10 mouse cellular contexts compared by ENCODE assay signal in the genomic region with DNA sequence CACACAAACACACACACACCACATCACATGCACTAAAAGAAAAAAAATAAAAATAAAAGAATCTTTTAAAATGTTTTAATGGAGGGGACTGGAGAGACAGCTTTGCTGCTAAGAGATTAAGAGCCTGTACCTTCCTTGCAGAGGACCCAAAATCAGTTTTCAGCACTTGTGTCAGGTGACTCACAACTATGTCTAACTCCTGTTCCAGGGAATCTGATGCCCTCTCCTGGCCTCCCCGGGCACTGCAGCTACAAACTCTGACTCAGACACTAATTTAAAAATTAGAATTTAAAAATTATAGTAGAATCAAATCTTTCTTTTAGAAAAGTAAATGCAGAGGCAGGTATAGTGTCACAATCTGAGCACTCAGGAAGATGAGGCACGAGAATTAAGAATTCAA. TPM values are rescaled to one million over a fixed set of nuclear protein-coding genes. Genes with fewer than 3 reads are reported as not detected.
DNase-seq lines count a peak whose midpoint lies in the region; ATAC-seq and TF ChIP-seq lines count a peak whose summit lies in the region.
"Had no signal": no experiment of that assay in that cellular context is flagged by ENCODE, and none has a peak within 500 bp of the region (broad histone marks: within the 10 kb centered on the region; RNA-seq: fewer than 3 reads in every experiment).

No protein-coding gene starts in this region.

- no peaks in the 10 kb centered on the region for H3K9me3 ChIP-seq in intestine, postnatal 0 days (ENCODE audit: control insufficient read depth)
- H3K9me3 ChIP-seq in intestine, embryonic 16.5 days (ENCODE audit: control insufficient read depth, low read length), result no peaks in the 10 kb centered on the region; the same call in 1 of the 2 replicates
- H3K9me3 ChIP-seq in ES-E14 (ENCODE audit: control insufficient read depth, insufficient read depth, low read depth, low read length), result no peaks in the 10 kb centered on the region
- H3K9me3 ChIP-seq in stomach, postnatal 0 days (ENCODE audit: control insufficient read depth, low read length), result no peaks in the 10 kb centered on the region
- no peaks in the 10 kb centered on the region for H3K9me3 ChIP-seq in hindbrain, embryonic 14.5 days (ENCODE audit: control insufficient read depth, low read length)
- H3K9me3 ChIP-seq: embryonic facial prominence, embryonic 15.5 days; limb, embryonic 13.5 days had no signal

- peak; percentile 76 to 82 for DNase-seq in B cell, adult 2 months
- peak; percentile 27 for DNase-seq in ES-E14 (ENCODE audit: low read depth, low spot score)
- peak; percentile 15 for DNase-seq in kidney, postnatal 14 days
- peak; percentile 52 for DNase-seq in stomach, postnatal 0 days (ENCODE audit: low spot score)
- DNase-seq in right cerebral cortex, postnatal 25 days, result no peak
- no peak for DNase-seq in hindbrain, embryonic 14.5 days (ENCODE audit: low spot score)

- no peaks in the 10 kb centered on the region for H3K4me1 ChIP-seq in intestine, postnatal 0 days (replicated peaks; ENCODE audit: control insufficient read depth, insufficient read depth, low read length)
- H3K4me1 ChIP-seq in intestine, embryonic 16.5 days (ENCODE audit: control insufficient read depth, insufficient read depth, low read length), result no peaks in the 10 kb centered on the region
- H3K4me1 ChIP-seq in ES-E14 (ENCODE audit: control insufficient read depth in 2 of 2, insufficient read depth in 2 of 2, low read length in 2 of 2, poor library complexity in 1 of 2), result no peaks in the 10 kb centered on the region
- H3K4me1 ChIP-seq in stomach, postnatal 0 days (replicated peaks; ENCODE audit: control insufficient read depth, insufficient read depth), result no peaks in the 10 kb centered on the region
- H3K4me1 ChIP-seq in hindbrain, embryonic 14.5 days (replicated peaks; ENCODE audit: control insufficient read depth, insufficient read depth, low read length), result no peaks in the 10 kb centered on the region
- H3K4me1 ChIP-seq: embryonic facial prominence, embryonic 15.5 days; limb, embryonic 13.5 days had no signal

- no peak overlapping the region for H3K4me3 ChIP-seq in intestine, postnatal 0 days (ENCODE audit: low read depth, low read length)
- H3K4me3 ChIP-seq in intestine, embryonic 16.5 days (ENCODE audit: low read length), result no peak overlapping the region
- no peak overlapping the region for H3K4me3 ChIP-seq in ES-E14 (ENCODE audit: insufficient read depth in 1 of 2, low read depth in 1 of 2, low read length in 2 of 2, poor library complexity in 1 of 2, severe bottlenecking in 1 of 2)
- H3K4me3 ChIP-seq in stomach, postnatal 0 days (ENCODE audit: low read depth, low read length), result no peak overlapping the region
- no peak overlapping the region for H3K4me3 ChIP-seq in hindbrain, embryonic 14.5 days (replicated peaks; ENCODE audit: low read length)
- H3K4me3 ChIP-seq: embryonic facial prominence, embryonic 15.5 days; limb, embryonic 13.5 days had no signal

- H3K27ac ChIP-seq in intestine, postnatal 0 days (ENCODE audit: low read depth, low read length), result no peak overlapping the region
- H3K27ac ChIP-seq in intestine, embryonic 16.5 days (ENCODE audit: low read length), result no peak overlapping the region
- H3K27ac ChIP-seq in ES-E14 (ENCODE audit: insufficient read depth, low read depth, low read length, poor library complexity, severe bottlenecking), result no peak overlapping the region
- H3K27ac ChIP-seq in stomach, postnatal 0 days (replicated peaks), result no peak overlapping the region
- H3K27ac ChIP-seq in hindbrain, embryonic 14.5 days, result no peak overlapping the region
- H3K27ac ChIP-seq: embryonic facial prominence, embryonic 15.5 days; limb, embryonic 13.5 days had no signal

- no peak overlapping the region for H3K4me2 ChIP-seq in intestine, postnatal 0 days (replicated peaks; ENCODE audit: low read depth)
- no peak overlapping the region for H3K4me2 ChIP-seq in intestine, embryonic 16.5 days (ENCODE audit: low read depth, low read length)
- no peak overlapping the region for H3K4me2 ChIP-seq in stomach, postnatal 0 days (replicated peaks; ENCODE audit: low read depth)
- no peak overlapping the region for H3K4me2 ChIP-seq in hindbrain, embryonic 14.5 days (replicated peaks)
- H3K4me2 ChIP-seq: embryonic facial prominence, embryonic 15.5 days; limb, embryonic 13.5 days had no signal

- TF ChIP-seq CTCF in intestine, postnatal 0 days (IDR thresholded peaks at IDR 0.05; ENCODE audit: low read depth), result peak; percentile 61
- peak; percentile 65 for TF ChIP-seq CTCF in stomach, postnatal 0 days (IDR thresholded peaks at IDR 0.05; ENCODE audit: low read depth)

- in situ Hi-C loops in ES-E14 (cut with MboI; ENCODE audit: low sequenced_read_pairs in 2 of 2, unreplicated experiment in 2 of 2), result no loop called here

- no peak for ATAC-seq in intestine, postnatal 0 days
- ATAC-seq in intestine, embryonic 16.5 days, result no peak
- no peak for ATAC-seq in stomach, postnatal 0 days (ENCODE audit: low FRiP score, low TSS enrichment)
- ATAC-seq in hindbrain, embryonic 14.5 days (ENCODE audit: low FRiP score), result no peak

- no peak for TF ChIP-seq EP300 in stomach, postnatal 0 days (optimal IDR thresholded peaks at IDR 0.05)

- WGBS in intestine, postnatal 0 days, result 94% methylated on average over 2 of the region's 2 CpGs
- 87% methylated on average over 2 of the region's 2 CpGs for WGBS in intestine, embryonic 16.5 days
- WGBS in stomach, postnatal 0 days, result 90% methylated on average over 2 of the region's 2 CpGs
- WGBS in hindbrain, embryonic 14.5 days, result 87% methylated on average over 2 of the region's 2 CpGs

- H3K27me3 ChIP-seq in intestine, postnatal 0 days (replicated peaks; ENCODE audit: control insufficient read depth, insufficient read depth, low read length), result no peaks in the 10 kb centered on the region
- no peaks in the 10 kb centered on the region for H3K27me3 ChIP-seq in intestine, embryonic 16.5 days (replicated peaks; ENCODE audit: control insufficient read depth, insufficient read depth, low read length)
- no peaks in the 10 kb centered on the region for H3K27me3 ChIP-seq in stomach, postnatal 0 days (ENCODE audit: control insufficient read depth, insufficient read depth, low read length)
- no peaks in the 10 kb centered on the region for H3K27me3 ChIP-seq in hindbrain, embryonic 14.5 days (ENCODE audit: control insufficient read depth, insufficient read depth, low read length)
- H3K27me3 ChIP-seq: embryonic facial prominence, embryonic 15.5 days; limb, embryonic 13.5 days had no signal

- H3K36me3 ChIP-seq in intestine, postnatal 0 days (ENCODE audit: control insufficient read depth, insufficient read depth), result peaks cover 28% of the 10 kb centered on the region
- H3K36me3 ChIP-seq in intestine, embryonic 16.5 days (ENCODE audit: control insufficient read depth, insufficient read depth, low read length), result peaks cover 2% of the 10 kb centered on the region; the same call in 1 of the 2 replicates
- peaks cover 4% of the 10 kb centered on the region; the same call in 1 of the 2 replicates for H3K36me3 ChIP-seq in ES-E14 (ENCODE audit: control insufficient read depth, insufficient read depth, low read length, poor library complexity, severe bottlenecking)
- peaks cover 6% of the 10 kb centered on the region; the same call in 1 of the 2 replicates for H3K36me3 ChIP-seq in stomach, postnatal 0 days (ENCODE audit: control insufficient read depth, insufficient read depth, low read length)
- H3K36me3 ChIP-seq in hindbrain, embryonic 14.5 days (replicated peaks; ENCODE audit: control insufficient read depth, insufficient read depth), result peaks cover 33% of the 10 kb centered on the region

- H3K9ac ChIP-seq in intestine, postnatal 0 days (ENCODE audit: low read depth, low read length), result no peak overlapping the region
- H3K9ac ChIP-seq in intestine, embryonic 16.5 days (ENCODE audit: low read depth, low read length), result no peak overlapping the region
- H3K9ac ChIP-seq in ES-E14 (ENCODE audit: insufficient read depth, low read depth, low read length, poor library complexity, severe bottlenecking), result no peak overlapping the region
- H3K9ac ChIP-seq in stomach, postnatal 0 days (ENCODE audit: low read length), result no peak overlapping the region
- H3K9ac ChIP-seq in hindbrain, embryonic 14.5 days, result no peak overlapping the region
- H3K9ac ChIP-seq: embryonic facial prominence, embryonic 15.5 days; limb, embryonic 13.5 days had no signal

TF ChIP-seq in ES-E14, 5 proteins besides CTCF, POLR2A, EP300 and RAD21:
- TF ChIP-seq MAFK (IDR thresholded peaks at IDR 0.05; ENCODE audit: insufficient read depth, low read depth, low read length), result no peak
- no peak for TF ChIP-seq ZNF384 (IDR thresholded peaks at IDR 0.05; ENCODE audit: low read depth, low read length)
- TF ChIP-seq ZC3H11A (IDR thresholded peaks at IDR 0.05; ENCODE audit: borderline replicate concordance, low read depth, low read length), result 0 out of 2 replicates have a peak, but pooled peaks have one; percentile 28
- no peak for TF ChIP-seq HCFC1 (IDR thresholded peaks at IDR 0.05; ENCODE audit: borderline replicate concordance, insufficient read depth, low read length)
- TF ChIP-seq CHD2 (IDR thresholded peaks at IDR 0.05; ENCODE audit: low read depth, low read length), result no peak

RNA-seq across cellular contexts. Expression of a gene that starts 51.8 kb away (rescaled TPM):
- polyA plus RNA-seq in intestine, postnatal 0 days (2015; fragmentation: Nextera tagmentation; extraction: Ambion mirVana), result 84.8 and 86.0 TPM in 2 replicates
- 66.2 and 70.8 TPM in 2 replicates for polyA plus RNA-seq in intestine, embryonic 16.5 days (2015; fragmentation: Nextera tagmentation; extraction: Ambion mirVana)
- total RNA-seq in ES-E14 (2012; rRNA removed), result 21.1 and 30.0 TPM in 2 replicates
- 33.5 and 38.3 TPM in 2 replicates for polyA plus RNA-seq in stomach, postnatal 0 days (2015; fragmentation: Nextera tagmentation; extraction: Ambion mirVana)
- polyA plus RNA-seq in hindbrain, embryonic 14.5 days (2014; fragmentation: Nextera tagmentation; extraction: Ambion mirVana), result 32.7 TPM in 2 replicates

RNA-seq across cellular contexts. Expression of a gene that starts 52.0 kb away (rescaled TPM):
- 8.3 and 9.1 TPM in 2 replicates for polyA plus RNA-seq in intestine, postnatal 0 days (2015; fragmentation: Nextera tagmentation; extraction: Ambion mirVana)
- polyA plus RNA-seq in intestine, embryonic 16.5 days (2015; fragmentation: Nextera tagmentation; extraction: Ambion mirVana), result 11.8 and 12.3 TPM in 2 replicates
- total RNA-seq in ES-E14 (2012; rRNA removed), result 10.3 and 17.5 TPM in 2 replicates
- 8.7 and 9.4 TPM in 2 replicates for polyA plus RNA-seq in stomach, postnatal 0 days (2015; fragmentation: Nextera tagmentation; extraction: Ambion mirVana)
- 2.0 and 2.4 TPM in 2 replicates for polyA plus RNA-seq in hindbrain, embryonic 14.5 days (2014; fragmentation: Nextera tagmentation; extraction: Ambion mirVana)

RNA-seq across cellular contexts. Expression of a gene that starts 59.7 kb away (rescaled TPM):
- 2.1 and 3.1 TPM in 2 replicates for polyA plus RNA-seq in intestine, postnatal 0 days (2015; fragmentation: Nextera tagmentation; extraction: Ambion mirVana)
- polyA plus RNA-seq in intestine, embryonic 16.5 days (2015; fragmentation: Nextera tagmentation; extraction: Ambion mirVana), result 5.0 and 5.6 TPM in 2 replicates
- total RNA-seq in ES-E14 (2012; rRNA removed), result 1.3 and 1.6 TPM in 2 replicates
- polyA plus RNA-seq in stomach, postnatal 0 days (2015; fragmentation: Nextera tagmentation; extraction: Ambion mirVana), result 1.7 and 2.3 TPM in 2 replicates
- 2.9 and 4.2 TPM in 2 replicates for polyA plus RNA-seq in hindbrain, embryonic 14.5 days (2014; fragmentation: Nextera tagmentation; extraction: Ambion mirVana)

Comparison
In these comparisons a context has a peak if more than half of its experiments do, and no peak if none do; other contexts are left out.
1. DNase-seq: peak in B cell, adult 2 months (2 of 2), ES-E14 (single experiment), kidney, postnatal 14 days (single experiment) and stomach, postnatal 0 days (single experiment); none in right cerebral cortex, postnatal 25 days (single experiment) and hindbrain, embryonic 14.5 days (single experiment).